In genomic region chr9:70088786-70089096, GRCm38 (mm10) we compare ENCODE assay signal across 34 mouse cellular contexts. TPM values are rescaled to one million over a fixed set of nuclear protein-coding genes. Genes with fewer than 3 reads are reported as not detected.
DNase-seq lines count a peak whose midpoint lies in the region; ATAC-seq lines count a peak whose summit lies in the region.
"Had no signal": no experiment of that assay in that cellular context is flagged by ENCODE, and none has a peak within 500 bp of the region (broad histone marks: within the 10 kb centered on the region; RNA-seq: fewer than 3 reads in every experiment).

No protein-coding gene starts in this region.

- no peaks in the 10 kb centered on the region for H3K27me3 ChIP-seq in embryonic facial prominence, embryonic 13.5 days
- H3K27me3 ChIP-seq in embryonic facial prominence, embryonic 10.5 days (replicated peaks; ENCODE audit: low read depth, poor library complexity, severe bottlenecking), result no peaks in the 10 kb centered on the region
- H3K27me3 ChIP-seq in kidney, embryonic 16.5 days (ENCODE audit: insufficient read depth, low read length), result no peaks in the 10 kb centered on the region
- H3K27me3 ChIP-seq in megakaryocyte, embryonic 14.5 days (replicated peaks), result peaks cover 8% of the 10 kb centered on the region
- H3K27me3 ChIP-seq: CH12.LX, Patski had no signal

- H3K4me3 ChIP-seq in embryonic facial prominence, embryonic 13.5 days, result no peak overlapping the region
- H3K4me3 ChIP-seq in embryonic facial prominence, embryonic 10.5 days, result no peak overlapping the region
- H3K4me3 ChIP-seq in kidney, embryonic 16.5 days (ENCODE audit: low read length), result no peak overlapping the region
- peak overlapping the region; percentile 10 for H3K4me3 ChIP-seq in megakaryocyte, embryonic 14.5 days (replicated peaks)
- H3K4me3 ChIP-seq: erythroblast, embryonic 14.5 days; gastrocnemius, adult 2 months had no signal

- H3K9ac ChIP-seq in embryonic facial prominence, embryonic 13.5 days, result no peak overlapping the region
- H3K9ac ChIP-seq in kidney, embryonic 16.5 days (replicated peaks; ENCODE audit: low read length), result no peak overlapping the region
- H3K9ac ChIP-seq: liver, embryonic 14.5 days had no signal

- 58% methylated on average over 6 of the region's 6 CpGs for WGBS in embryonic facial prominence, embryonic 13.5 days
- WGBS in embryonic facial prominence, embryonic 10.5 days, result 61% methylated on average over 6 of the region's 6 CpGs
- 30% methylated on average over 6 of the region's 6 CpGs for whole genome bisulfite sequencing in kidney, embryonic 16.5 days

- H3K4me2 ChIP-seq in embryonic facial prominence, embryonic 13.5 days, result no peak overlapping the region
- H3K4me2 ChIP-seq in kidney, embryonic 16.5 days (replicated peaks; ENCODE audit: low read depth, low read length), result no peak overlapping the region
- H3K4me2 ChIP-seq: midbrain, embryonic 11.5 days had no signal

- peak overlapping the region; percentile 17; the same call in 1 of the 2 replicates for H3K27ac ChIP-seq in embryonic facial prominence, embryonic 13.5 days
- H3K27ac ChIP-seq in embryonic facial prominence, embryonic 10.5 days (replicated peaks), result no peak overlapping the region
- no peak overlapping the region for H3K27ac ChIP-seq in kidney, embryonic 16.5 days (ENCODE audit: low read length)
- H3K27ac ChIP-seq: gastrocnemius, adult 2 months; liver, embryonic 14.5 days had no signal

- ATAC-seq in embryonic facial prominence, embryonic 13.5 days (ENCODE audit: insufficient number of reproducible peaks, insufficient read depth, low FRiP score, low TSS enrichment, low read depth), result no peak
- peak; percentile 31 for ATAC-seq in kidney, embryonic 16.5 days (ENCODE audit: low FRiP score, low TSS enrichment)
- ATAC-seq in megakaryocyte, adult 5-6 weeks (ENCODE audit: poor library complexity, severe bottlenecking), result no peak
- ATAC-seq: forebrain, embryonic 16.5 days; lung, postnatal 0 days; midbrain, embryonic 16.5 days; Patski had no signal

- H3K36me3 ChIP-seq in embryonic facial prominence, embryonic 13.5 days, result no peaks in the 10 kb centered on the region
- H3K36me3 ChIP-seq in embryonic facial prominence, embryonic 10.5 days (replicated peaks), result no peaks in the 10 kb centered on the region
- no peaks in the 10 kb centered on the region for H3K36me3 ChIP-seq in kidney, embryonic 16.5 days (ENCODE audit: insufficient read depth, low read length)
- no peaks in the 10 kb centered on the region for H3K36me3 ChIP-seq in megakaryocyte, embryonic 14.5 days (replicated peaks; ENCODE audit: low read length)

- no peaks in the 10 kb centered on the region for H3K9me3 ChIP-seq in embryonic facial prominence, embryonic 13.5 days
- H3K9me3 ChIP-seq in embryonic facial prominence, embryonic 10.5 days, result no peaks in the 10 kb centered on the region
- no peaks in the 10 kb centered on the region for H3K9me3 ChIP-seq in kidney, embryonic 16.5 days (ENCODE audit: low read length)
- H3K9me3 ChIP-seq in megakaryocyte, embryonic 14.5 days, result peaks cover 9% of the 10 kb centered on the region; the same call in 1 of the 2 replicates

- DNase-seq in embryonic facial prominence, embryonic 10.5 days (ENCODE audit: low spot score), result no peak
- DNase-seq in kidney, adult 18-20 months, result no peak
- no peak for DNase-seq in urinary bladder, postnatal 10 days (ENCODE audit: low spot score)
- DNase-seq: cerebellum, adult 8-10 months; gastrocnemius, adult 2 months; liver; right cerebral cortex, postnatal 25 days; thymus, adult 2 months; thymus, postnatal 36 days had no signal

- H3K4me1 ChIP-seq in embryonic facial prominence, embryonic 13.5 days, result peaks cover 19% of the 10 kb centered on the region
- no peaks in the 10 kb centered on the region for H3K4me1 ChIP-seq in embryonic facial prominence, embryonic 10.5 days
- H3K4me1 ChIP-seq in kidney, embryonic 16.5 days (ENCODE audit: insufficient read depth, low read length), result peaks cover 11% of the 10 kb centered on the region; the same call in 1 of the 2 replicates
- H3K4me1 ChIP-seq in megakaryocyte, embryonic 14.5 days, result no peaks in the 10 kb centered on the region

RNA-seq across cellular contexts. Expression of gene Gcnt3, which starts 50.9 kb away (rescaled TPM):
- polyA plus RNA-seq in embryonic facial prominence, embryonic 13.5 days (2015; fragmentation: Nextera tagmentation; extraction: Ambion mirVana), result 0.07 TPM in 1 of 2 replicates, not detected in the other
- polyA plus RNA-seq in embryonic facial prominence, embryonic 10.5 days (2016; fragmentation: Nextera tagmentation; extraction: Ambion mirVana), result 0.05 TPM in 1 of 2 replicates, not detected in the other
- 1.5 and 1.7 TPM in 2 replicates for polyA plus RNA-seq in kidney, embryonic 16.5 days (2015; fragmentation: Nextera tagmentation; extraction: Ambion mirVana)
- polyA plus RNA-seq in megakaryocyte, embryonic 14.5 days (2012; ENCODE audit: insufficient read depth, low replicate concordance), result not detected in 2 replicates
- total RNA-seq in megakaryocyte, adult 5-6 weeks (2015), result not detected in 2 replicates
- not detected in 2 replicates for total RNA-seq in megakaryocyte, adult 5-6 weeks (2017)
- total RNA-seq: adrenal gland, postnatal 10 days; gastrocnemius, adult 2 months; gastrocnemius, postnatal 36 days; layer of hippocampus, adult 8-10 months; layer of hippocampus, postnatal 25 days; left cerebral cortex, adult 8-10 months; left cerebral cortex, postnatal 36 days; MEL; neutrophil, adult 5-6 weeks had no signal
- polyA plus RNA-seq: embryonic facial prominence, embryonic 11.5 days; erythroblast, embryonic 14.5 days; forebrain, embryonic 11.5 days; forebrain, embryonic 16.5 days; heart, embryonic 14.5 days; hindbrain, embryonic 16.5 days; liver, embryonic 14.5 days; lung, postnatal 0 days; midbrain, embryonic 11.5 days; midbrain, embryonic 16.5 days; neural tube, embryonic 11.5 days; thymus, adult 2 months had no signal

RNA-seq across cellular contexts. Expression of gene Fam81a, which starts 53.6 kb away (rescaled TPM):
- polyA plus RNA-seq in embryonic facial prominence, embryonic 13.5 days (2015; fragmentation: Nextera tagmentation; extraction: Ambion mirVana), result 8.5 and 12.1 TPM in 2 replicates
- polyA plus RNA-seq in embryonic facial prominence, embryonic 10.5 days (2016; fragmentation: Nextera tagmentation; extraction: Ambion mirVana), result 1.9 and 2.6 TPM in 2 replicates
- 14.6 and 14.9 TPM in 2 replicates for polyA plus RNA-seq in kidney, embryonic 16.5 days (2015; fragmentation: Nextera tagmentation; extraction: Ambion mirVana)
- polyA plus RNA-seq in megakaryocyte, embryonic 14.5 days (2012; ENCODE audit: insufficient read depth, low replicate concordance), result not detected in 2 replicates
- total RNA-seq in megakaryocyte, adult 5-6 weeks (2015), result not detected in 2 replicates
- total RNA-seq in megakaryocyte, adult 5-6 weeks (2017), result 0.07 TPM in 1 of 2 replicates, not detected in the other
- total RNA-seq: MEL; neutrophil, adult 5-6 weeks had no signal
- polyA plus RNA-seq: erythroblast, embryonic 14.5 days had no signal
